Mouse (Mus musculus): ENCODE results near the gene Zfand4. TPM values are rescaled to one million over a fixed set of nuclear protein-coding genes. Genes with fewer than 3 reads are reported as not detected.
"Not testable (repeated sequence)": the region's sequence is repeated elsewhere in the genome, so short reads cannot be mapped to it uniquely, and the experiment has no call there.

The Zfand4 gene
- 4.9 and 5.7 TPM in 2 replicates for polyA plus RNA-seq (2015; fragmentation: Nextera tagmentation; extraction: Ambion mirVana)

GRCm38 (mm10) chr6:116264018-116264651 lies at the start of gene Zfand4:
Gene Zfand4, plus strand, starts transcription at chr6:116264222.
- peak within 1 kb of the TSS; percentile 78 for H3K9ac ChIP-seq (ENCODE audit: low read depth, low read length)
- under 1% methylated on average over 67 of the region's 67 CpGs for WGBS
- H3K9me3 ChIP-seq (replicated peaks; ENCODE audit: low read length) = no peaks in the 10 kb centered on the region
- H3K36me3 ChIP-seq (ENCODE audit: insufficient read depth, low read length) = peaks cover 19% of the 10 kb centered on the region; the same call in 1 of the 2 replicates
- peak within 1 kb of the TSS; percentile 56 for H3K4me3 ChIP-seq (replicated peaks; ENCODE audit: low read depth, low read length)
- no peak within 1 kb of the TSS for H3K27ac ChIP-seq
- DNase-seq (ENCODE audit: low spot score) (peak; percentile 97), ATAC-seq (replicated peaks; ENCODE audit: low FRiP score, low read depth) (peak; percentile 94)
- H3K4me2 ChIP-seq (ENCODE audit: low read length) = peak within 1 kb of the TSS; percentile 86
- no peaks in the 10 kb centered on the region for H3K27me3 ChIP-seq (ENCODE audit: insufficient read depth, low read length)
- H3K4me1 ChIP-seq (replicated peaks; ENCODE audit: insufficient read depth, low read length) = no peaks in the 10 kb centered on the region; the same call in 1 of the 2 replicates
- TF ChIP-seq CTCF (IDR thresholded peaks at IDR 0.05; ENCODE audit: low read depth) = no peak

DNA sequence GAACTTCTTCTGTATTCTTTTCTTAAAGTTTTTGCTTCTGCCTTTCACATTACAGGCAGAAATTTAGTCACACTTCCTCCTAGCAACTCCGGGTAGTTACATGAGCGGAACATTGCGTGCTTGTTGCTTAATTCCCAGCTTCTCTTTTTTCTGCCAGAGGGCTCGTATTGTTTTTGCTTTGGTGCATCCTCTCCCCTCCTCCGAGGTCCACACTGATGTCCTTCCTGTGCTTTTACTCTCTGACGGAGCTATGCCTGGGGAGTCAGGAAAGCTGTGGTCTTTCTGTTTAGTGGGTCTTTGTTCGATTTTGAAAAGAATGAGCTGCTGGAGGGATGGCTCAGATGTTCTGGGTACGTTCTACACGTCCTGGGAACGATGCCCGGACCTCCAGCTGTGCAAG lies 36.3 kb upstream of the Zfand4 start:
- Histone ChIP-seq H3K27ac (no peak overlapping the region), H3K4me1 (replicated peaks; ENCODE audit: insufficient read depth, low read length) (no peaks in the 10 kb centered on the region), H3K27me3 (ENCODE audit: insufficient read depth, low read length) (no peaks in the 10 kb centered on the region), H3K4me3 (replicated peaks; ENCODE audit: low read depth, low read length) (no peak overlapping the region), H3K9me3 (replicated peaks; ENCODE audit: low read length) (no peaks in the 10 kb centered on the region), H3K36me3 (ENCODE audit: insufficient read depth, low read length) (peaks cover 55% of the 10 kb centered on the region), H3K4me2 (ENCODE audit: low read length) (no peak overlapping the region), H3K9ac (ENCODE audit: low read depth, low read length) (no peak overlapping the region)
- TF ChIP-seq CTCF (IDR thresholded peaks at IDR 0.05; ENCODE audit: low read depth) = no peak
- DNase-seq (ENCODE audit: low spot score) (peak; percentile 3), ATAC-seq (replicated peaks; ENCODE audit: low FRiP score, low read depth) (no peak)
- WGBS = 83% methylated on average over 11 of the region's 11 CpGs

GRCm38 (mm10) chr6:116228785-116229525 lies 35.1 kb upstream of the Zfand4 start:
- no peak overlapping the region for H3K4me2 ChIP-seq (ENCODE audit: low read length)
- no peak overlapping the region for H3K9ac ChIP-seq (ENCODE audit: low read depth, low read length)
- H3K9me3 ChIP-seq (replicated peaks; ENCODE audit: low read length) = no peaks in the 10 kb centered on the region
- peak; percentile 82 for TF ChIP-seq CTCF (IDR thresholded peaks at IDR 0.05; ENCODE audit: low read depth)
- no peak overlapping the region for H3K27ac ChIP-seq
- no peaks in the 10 kb centered on the region for H3K4me1 ChIP-seq (replicated peaks; ENCODE audit: insufficient read depth, low read length)
- 64% methylated on average over 12 of the region's 12 CpGs for WGBS
- H3K36me3 ChIP-seq (ENCODE audit: insufficient read depth, low read length) = peaks cover 49% of the 10 kb centered on the region
- ATAC-seq (replicated peaks; ENCODE audit: low FRiP score, low read depth) = no peak
- peak; percentile 75 for DNase-seq (ENCODE audit: low spot score)
- H3K4me3 ChIP-seq (replicated peaks; ENCODE audit: low read depth, low read length) = no peak overlapping the region
- H3K27me3 ChIP-seq (ENCODE audit: insufficient read depth, low read length) = no peaks in the 10 kb centered on the region

DNA sequence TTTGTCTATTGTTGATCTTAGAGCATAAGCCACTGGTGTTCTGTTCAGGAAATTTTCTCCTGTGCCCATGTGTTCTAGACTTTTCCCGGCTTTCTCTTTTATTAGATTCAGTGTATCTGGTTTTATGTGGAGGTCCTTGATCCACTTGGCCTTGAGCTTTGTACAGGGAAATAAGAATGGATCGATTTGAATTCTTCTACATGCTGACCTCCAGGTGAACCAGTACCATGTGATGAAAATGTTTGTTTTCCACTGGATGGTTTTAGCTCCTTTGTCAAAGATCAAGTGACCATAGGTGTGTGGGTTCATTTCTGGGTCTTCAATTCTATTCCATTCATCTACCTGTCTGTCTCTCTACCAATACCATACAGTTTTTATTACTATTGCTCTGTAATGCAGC lies 29.2 kb upstream of the Zfand4 start:
- not testable (repeated sequence) for H3K27me3 ChIP-seq (ENCODE audit: insufficient read depth, low read length); H3K9ac ChIP-seq (ENCODE audit: low read depth, low read length); H3K4me2 ChIP-seq (ENCODE audit: low read length); H3K4me3 ChIP-seq (replicated peaks; ENCODE audit: low read depth, low read length); H3K4me1 ChIP-seq (replicated peaks; ENCODE audit: insufficient read depth, low read length); DNase-seq (ENCODE audit: low spot score); H3K9me3 ChIP-seq (replicated peaks; ENCODE audit: low read length); H3K27ac ChIP-seq; ATAC-seq (replicated peaks; ENCODE audit: low FRiP score, low read depth)
- H3K36me3 ChIP-seq (ENCODE audit: insufficient read depth, low read length) = peaks cover 32% of the 10 kb centered on the region
- WGBS = 92% methylated on average over 2 of the region's 2 CpGs

GRCm38 (mm10) chr6:116235336-116235735 lies 28.7 kb upstream of the Zfand4 start:
- Histone ChIP-seq H3K9ac (ENCODE audit: low read depth, low read length) (no peak overlapping the region), H3K27me3 (ENCODE audit: insufficient read depth, low read length) (no peaks in the 10 kb centered on the region), H3K4me1 (replicated peaks; ENCODE audit: insufficient read depth, low read length) (no peaks in the 10 kb centered on the region), H3K9me3 (replicated peaks; ENCODE audit: low read length) (no peaks in the 10 kb centered on the region), H3K4me3 (replicated peaks; ENCODE audit: low read depth, low read length) (no peak overlapping the region), H3K27ac (no peak overlapping the region), H3K4me2 (ENCODE audit: low read length) (no peak overlapping the region), H3K36me3 (ENCODE audit: insufficient read depth, low read length) (peaks cover 33% of the 10 kb centered on the region)
- DNase-seq (ENCODE audit: low spot score) (no peak), ATAC-seq (replicated peaks; ENCODE audit: low FRiP score, low read depth) (no peak)
- TF ChIP-seq CTCF (IDR thresholded peaks at IDR 0.05; ENCODE audit: low read depth) = no peak
- 85% methylated on average over 5 of the region's 5 CpGs for WGBS

DNA sequence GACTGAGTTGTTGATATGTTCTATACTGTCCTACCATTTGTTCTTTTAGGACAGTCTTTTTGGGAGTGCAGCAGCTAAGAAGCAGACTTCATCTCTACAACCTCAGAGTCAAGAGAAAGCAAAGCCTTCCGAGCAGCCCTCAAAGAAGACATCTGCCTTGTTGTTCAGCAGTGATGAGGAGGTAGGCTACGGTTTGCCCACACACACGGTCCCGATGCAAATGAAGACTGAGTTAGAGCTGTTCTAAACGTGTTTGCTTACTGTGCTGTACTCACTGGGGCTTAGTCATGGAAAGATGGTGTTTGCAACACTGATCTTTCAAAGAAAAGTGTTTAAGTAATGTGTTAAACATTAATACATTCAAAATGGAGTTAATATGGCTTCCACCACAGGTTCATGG lies 25.9 kb upstream of the Zfand4 start:
- H3K36me3 ChIP-seq (ENCODE audit: insufficient read depth, low read length) = peaks cover 37% of the 10 kb centered on the region
- H3K9me3 ChIP-seq (replicated peaks; ENCODE audit: low read length) = no peaks in the 10 kb centered on the region
- no peak overlapping the region for H3K4me2 ChIP-seq (ENCODE audit: low read length)
- no peak for TF ChIP-seq CTCF (IDR thresholded peaks at IDR 0.05; ENCODE audit: low read depth)
- H3K4me1 ChIP-seq (replicated peaks; ENCODE audit: insufficient read depth, low read length) = no peaks in the 10 kb centered on the region
- no peak overlapping the region for H3K27ac ChIP-seq
- no peak overlapping the region for H3K4me3 ChIP-seq (replicated peaks; ENCODE audit: low read depth, low read length)
- H3K27me3 ChIP-seq (ENCODE audit: insufficient read depth, low read length) = no peaks in the 10 kb centered on the region
- ATAC-seq (replicated peaks; ENCODE audit: low FRiP score, low read depth) (no peak), DNase-seq (ENCODE audit: low spot score) (no peak)
- WGBS = 93% methylated on average over 5 of the region's 5 CpGs
- no peak overlapping the region for H3K9ac ChIP-seq (ENCODE audit: low read depth, low read length)
